Mouse (Mus musculus) C2C12 (cell line): Measurements from ENCODE around the gene Elfn2.

Experiments used
- CTCF ChIP-seq: IDR thresholded peaks from one replicate; pipeline ENCODE4 v1.5.1; 2011; ENCODE audit not compliant: control insufficient read depth, insufficient read depth, insufficient read length
- MAX ChIP-seq: IDR thresholded peaks from one replicate; pipeline ENCODE4 v1.6.1; 2011; ENCODE audit warnings: mild to moderate bottlenecking, control low read depth
- MYOD1 ChIP-seq: IDR thresholded peaks from one replicate; pipeline ENCODE4 v1.6.1; 2011; ENCODE audit warnings: low read depth; ENCODE audit not compliant: control insufficient read depth, insufficient read length
- MYOG ChIP-seq: IDR thresholded peaks from one replicate; pipeline ENCODE4 v1.6.1; 2011; ENCODE audit not compliant: control insufficient read depth, insufficient read length; ENCODE audit errors: extremely low read depth
- USF1 ChIP-seq: IDR thresholded peaks from one replicate; pipeline ENCODE4 v1.6.1; 2011; ENCODE audit warnings: low read depth, mild to moderate bottlenecking, control low read depth, moderate library complexity

DNA sequence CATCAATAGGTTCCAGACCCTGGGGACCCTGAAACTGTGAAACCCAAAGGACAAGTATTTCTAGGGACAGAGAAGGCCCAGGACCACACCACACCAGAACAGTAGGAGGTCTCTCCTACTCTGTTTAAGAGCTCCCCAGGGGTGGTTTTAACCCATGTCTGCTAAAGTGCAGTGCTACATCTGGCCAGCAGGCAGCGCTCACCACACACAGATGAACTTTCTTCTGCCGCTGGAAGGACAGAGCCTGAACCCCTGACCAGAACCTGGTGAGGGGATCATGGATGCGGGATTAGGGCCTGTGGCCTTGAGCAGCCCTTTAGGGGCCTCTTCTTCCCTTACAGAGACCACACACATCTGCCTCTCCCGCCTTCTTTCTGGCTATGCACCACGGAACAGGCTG lies 95.1 kb downstream of the Elfn2 start:
- TF ChIP-seq CTCF (peak; percentile 95), MAX (no peak), MYOG (no peak), USF1 (no peak), MYOD1 (no peak)
